Mouse (Mus musculus) embryonic facial prominence, embryonic 11.5 days (tissue): ENCODE measurements around the gene Otogl. TPM values are rescaled to one million over a fixed set of nuclear protein-coding genes. Genes with fewer than 3 reads are reported as not detected.
A peak's percentile ranks its signal among the peaks of the same experiment; 100 is the strongest.
"Not testable (repeated sequence)": the region's sequence is repeated elsewhere in the genome, so short reads cannot be mapped to it uniquely, and the experiment has no call there.

Experiments
- ATAC-seq: fragments of 200-750 bp; cut with Nextera tagmentation; replicated peaks from 2 replicates; pipeline ENCODE4 v1.8.0; 2017; ENCODE audit warnings: low read depth; ENCODE audit not compliant: insufficient number of reproducible peaks, low FRiP score, low TSS enrichment
- DNase-seq: peaks from one replicate; pipeline ENCODE4 v3.0.0-alpha.2; 2015; ENCODE audit warnings: low spot score
- H3K27ac ChIP-seq: fragments of 300-500 bp; sonication (generic); replicated peaks from 2 replicates; pipeline ENCODE4 v1.5.1; 2014; ENCODE audit warnings: mild to moderate bottlenecking, low read depth, low read length, control low read depth
- H3K27me3 ChIP-seq: fragments of 300-500 bp; sonication (generic); 2 replicates; pipeline ENCODE4 v1.6.1; 2014; ENCODE audit warnings: mild to moderate bottlenecking, low read length, moderate library complexity, mixed read lengths; ENCODE audit not compliant: control insufficient read depth, insufficient read depth
- H3K36me3 ChIP-seq: fragments of 300-500 bp; sonication (generic); replicated peaks from 2 replicates; pipeline ENCODE4 v1.6.1; 2014; ENCODE audit warnings: low read depth, mild to moderate bottlenecking, low read length, moderate library complexity, mixed read lengths; ENCODE audit not compliant: control insufficient read depth, insufficient read depth
- H3K4me1 ChIP-seq: fragments of 300-500 bp; sonication (generic); 2 replicates; pipeline ENCODE4 v1.6.1; 2014; ENCODE audit warnings: low read length, mixed read lengths; ENCODE audit not compliant: control insufficient read depth, insufficient read depth
- H3K4me2 ChIP-seq: fragments of 300-500 bp; sonication (generic); 2 replicates; pipeline ENCODE4 v1.6.1; 2014; ENCODE audit warnings: low read depth, mild to moderate bottlenecking, control low read depth, low read length, moderate library complexity
- H3K4me3 ChIP-seq: fragments of 300-500 bp; sonication (generic); 2 replicates; pipeline ENCODE4 v1.5.1; 2014; ENCODE audit warnings: low read depth, low read length, control low read depth
- H3K9ac ChIP-seq: fragments of 300-500 bp; sonication (generic); replicated peaks from 2 replicates; pipeline ENCODE4 v1.6.1; 2014; ENCODE audit warnings: mild to moderate bottlenecking, control low read depth, low read length
- H3K9me3 ChIP-seq: fragments of 300-500 bp; sonication (generic); replicated peaks from 2 replicates; pipeline ENCODE4 v1.6.1; 2016; ENCODE audit warnings: mild to moderate bottlenecking, low read length, inconsistent platforms, mixed read lengths; ENCODE audit not compliant: control insufficient read depth
- WGBS: fragments of 180-500 bp; shearing (Covaris S2); extraction: QIAGEN DNeasy Blood & Tissue Kit; methylation state at CpG from one replicate; pipeline ENCODE4 v1.1.7; 2014; 5-methylcytosine and 5-hydroxymethylcytosine counted together
- polyA plus RNA-seq: library from polyadenylated mRNA; unstranded; fragments of >200 nt; fragmentation: Nextera tagmentation; extraction: Ambion mirVana; gene quantifications from 2 replicates; pipeline ENCODE4 v1.2.1, GENCODE M21; 2014

Otogl gene
- polyA plus RNA-seq, 1 experiment from 2014 or later, result 0.21 TPM

GRCm38 (mm10) chr10:107829151-107829550 is 82.8 kb downstream of the Otogl start:
- no peak overlapping the region for H3K4me3 ChIP-seq
- no peaks in the 10 kb centered on the region for H3K36me3 ChIP-seq
- no peak overlapping the region for H3K27ac ChIP-seq
- H3K4me1 ChIP-seq, result no peaks in the 10 kb centered on the region
- DNase-seq (no peak), ATAC-seq (no peak)
- H3K9ac ChIP-seq, result no peak overlapping the region
- 87% methylated on average over 6 of the region's 6 CpGs for WGBS
- H3K9me3 ChIP-seq, result no peaks in the 10 kb centered on the region
- no peak overlapping the region for H3K4me2 ChIP-seq
- H3K27me3 ChIP-seq, result no peaks in the 10 kb centered on the region

GRCm38 (mm10) chr10:107813814-107814483 is 98.0 kb downstream of the Otogl start:
- H3K4me3 ChIP-seq, result no peak overlapping the region
- no peaks in the 10 kb centered on the region for H3K9me3 ChIP-seq
- no peak for ATAC-seq
- H3K27me3 ChIP-seq, result no peaks in the 10 kb centered on the region
- DNase-seq, result no peak
- no peak overlapping the region for H3K4me2 ChIP-seq
- no peaks in the 10 kb centered on the region for H3K4me1 ChIP-seq
- no peak overlapping the region for H3K27ac ChIP-seq
- H3K36me3 ChIP-seq, result no peaks in the 10 kb centered on the region
- WGBS, result 89% methylated on average over 16 of the region's 16 CpGs
- H3K9ac ChIP-seq, result no peak overlapping the region

GRCm38 (mm10) chr10:107810649-107811398 is 101.1 kb downstream of the Otogl start:
- Histone ChIP-seq H3K9me3 (no peaks in the 10 kb centered on the region), H3K9ac (no peak overlapping the region), H3K36me3 (no peaks in the 10 kb centered on the region), H3K27me3 (no peaks in the 10 kb centered on the region), H3K27ac (no peak overlapping the region), H3K4me2 (no peak overlapping the region), H3K4me3 (no peak overlapping the region), H3K4me1 (no peaks in the 10 kb centered on the region)
- 89% methylated on average over 6 of the region's 6 CpGs for WGBS
- DNase-seq (no peak), ATAC-seq (no peak)

DNA sequence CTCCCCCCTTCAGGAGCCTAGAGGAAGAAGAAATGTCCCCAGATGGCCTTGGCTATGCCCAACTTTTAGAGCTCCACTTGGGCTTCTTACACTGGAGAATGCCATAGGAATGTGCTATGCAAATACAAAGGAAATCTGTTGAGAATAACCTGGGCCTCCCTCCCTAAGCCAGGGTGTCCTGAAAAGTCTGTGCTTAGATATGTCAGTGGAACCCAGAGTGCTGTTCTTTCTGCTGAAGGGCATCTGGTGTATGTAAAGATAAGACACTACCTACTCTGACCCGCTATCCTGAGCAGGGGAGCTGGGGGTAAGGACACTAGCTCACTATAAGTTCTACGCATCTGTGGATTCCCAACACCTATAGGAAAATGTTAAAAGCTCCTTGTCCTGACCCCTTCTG is 106.7 kb downstream of the Otogl start:
- Histone ChIP-seq H3K9ac (no peak overlapping the region), H3K9me3 (no peaks in the 10 kb centered on the region), H3K27me3 (no peaks in the 10 kb centered on the region), H3K27ac (no peak overlapping the region), H3K4me1 (no peaks in the 10 kb centered on the region), H3K36me3 (no peaks in the 10 kb centered on the region), H3K4me3 (no peak overlapping the region), H3K4me2 (no peak overlapping the region)
- ATAC-seq, result no peak
- 95% methylated on average over 2 of the region's 2 CpGs for WGBS
- no peak for DNase-seq

DNA sequence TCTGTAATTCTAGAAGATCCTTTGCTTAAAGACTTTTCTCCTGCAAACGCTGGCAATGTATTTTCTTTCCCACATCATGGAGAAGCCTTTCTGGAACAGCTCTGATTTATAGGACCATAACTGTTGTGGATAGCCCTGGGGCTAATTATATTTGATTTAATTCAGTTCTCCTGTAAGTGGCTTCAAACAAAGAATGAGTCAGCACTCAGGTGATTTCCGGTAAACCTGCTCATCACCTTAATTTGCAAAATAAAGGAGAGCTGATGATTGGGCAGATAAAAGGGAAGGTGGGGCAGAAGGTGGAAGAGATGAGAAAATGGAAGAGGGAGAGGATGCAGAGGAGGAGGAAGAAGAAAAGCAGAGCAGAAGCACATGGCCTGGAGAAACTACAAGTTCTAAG is 107.6 kb downstream of the Otogl start:
- not testable (repeated sequence) for H3K4me2 ChIP-seq, H3K27me3 ChIP-seq, H3K36me3 ChIP-seq, DNase-seq, H3K4me3 ChIP-seq, H3K9me3 ChIP-seq, H3K27ac ChIP-seq, H3K4me1 ChIP-seq, H3K9ac ChIP-seq, ATAC-seq
- 72% methylated on average over 2 of the region's 2 CpGs for WGBS

DNA sequence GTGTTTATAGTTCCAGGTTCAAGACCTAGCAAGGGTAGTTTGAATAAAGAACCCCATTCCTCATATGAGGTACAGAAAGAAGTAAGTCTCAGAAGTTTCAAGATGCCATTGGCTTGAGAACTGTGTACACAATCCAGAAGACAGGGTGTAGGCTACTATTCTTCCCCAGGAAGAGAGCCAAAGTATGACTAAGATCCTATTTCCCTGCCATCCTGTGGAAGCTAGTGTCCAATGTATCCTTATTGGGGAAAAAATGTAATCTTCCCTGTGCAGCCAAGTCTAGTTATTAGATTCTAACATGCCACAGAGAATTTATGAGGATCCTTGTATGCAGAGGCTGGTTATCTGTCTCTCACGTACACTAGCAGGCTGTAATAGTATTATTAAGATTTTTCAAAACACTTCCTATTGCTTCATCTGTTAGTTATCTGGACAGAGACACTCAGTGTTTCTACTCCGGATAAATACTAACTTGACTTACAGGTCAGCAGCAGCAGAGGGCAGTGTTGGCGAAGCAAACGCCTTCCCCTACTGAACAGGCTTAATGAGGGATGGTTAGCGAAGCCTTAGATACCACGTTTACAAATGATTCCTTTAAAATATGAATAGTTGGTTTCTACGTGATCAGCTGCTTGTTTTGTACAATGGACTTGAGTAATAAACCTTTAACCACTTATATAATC is 112.1 kb downstream of the Otogl start:
- Histone ChIP-seq H3K4me2 (no peak overlapping the region), H3K4me1 (no peaks in the 10 kb centered on the region), H3K9ac (no peak overlapping the region), H3K4me3 (no peak overlapping the region), H3K36me3 (no peaks in the 10 kb centered on the region), H3K9me3 (no peaks in the 10 kb centered on the region), H3K27ac (no peak overlapping the region), H3K27me3 (no peaks in the 10 kb centered on the region)
- 11% methylated on average over 7 of the region's 7 CpGs for WGBS
- ATAC-seq, result peak; percentile 79
- DNase-seq, result peak; percentile 72

DNA sequence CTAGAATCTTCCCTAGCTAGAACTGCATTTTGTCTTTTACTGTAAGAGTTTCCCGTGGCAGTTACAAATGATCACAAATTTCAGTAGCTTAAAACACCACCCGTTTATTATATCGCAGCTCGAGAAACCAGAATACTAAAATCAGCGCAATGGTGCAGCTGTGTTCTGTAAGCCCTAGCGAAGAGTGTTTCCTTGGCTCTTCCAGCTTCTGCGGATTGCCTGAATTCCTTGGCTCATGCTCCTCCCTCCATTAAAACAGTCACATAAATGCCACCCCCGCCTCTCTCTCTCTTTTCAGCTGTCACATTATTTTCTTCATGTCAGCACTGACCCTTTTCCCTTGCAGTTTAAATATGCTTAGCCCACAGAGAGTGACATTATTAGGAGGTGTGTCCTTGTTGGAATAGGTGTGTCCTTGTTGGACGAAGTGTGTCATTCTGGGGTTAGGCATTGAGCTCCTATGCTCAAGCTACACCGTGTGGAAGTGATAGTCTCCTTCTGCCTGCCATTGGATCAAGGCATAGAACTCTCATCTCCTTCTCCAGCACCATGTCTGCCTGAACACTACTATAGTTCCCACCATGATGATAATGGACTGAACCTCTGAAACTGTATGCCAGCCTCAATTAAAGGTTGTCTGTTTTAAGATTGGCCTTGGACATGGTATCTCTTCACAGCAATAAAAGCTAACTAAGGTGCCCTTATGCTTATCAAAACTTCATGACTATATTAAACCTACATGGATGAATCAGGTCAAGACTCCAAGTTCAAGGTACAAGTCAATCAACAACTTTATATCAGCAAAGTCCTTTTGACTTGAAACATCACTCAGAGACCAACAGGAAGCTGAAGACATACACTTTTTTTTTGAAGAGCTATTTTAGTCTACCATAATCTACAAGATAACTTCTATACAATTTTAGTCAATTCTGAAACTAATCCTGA is 116.8 kb downstream of the Otogl start:
- Histone ChIP-seq H3K4me2 (no peak overlapping the region), H3K9ac (no peak overlapping the region), H3K27ac (no peak overlapping the region), H3K27me3 (no peaks in the 10 kb centered on the region), H3K4me3 (no peak overlapping the region), H3K36me3 (no peaks in the 10 kb centered on the region), H3K4me1 (no peaks in the 10 kb centered on the region), H3K9me3 (no peaks in the 10 kb centered on the region)
- no peak for ATAC-seq
- WGBS, result 86% methylated on average over 10 of the region's 10 CpGs
- DNase-seq, result no peak
